Mouse (Mus musculus): Measurements from ENCODE around the gene Mprip. TPM values are rescaled to one million over a fixed set of nuclear protein-coding genes. Genes with fewer than 3 reads are reported as not detected.
"Not testable (repeated sequence)": the region's sequence is repeated elsewhere in the genome, so short reads cannot be mapped to it uniquely, and the experiment has no call there.

Gene Mprip
- polyA plus RNA-seq (2014; fragmentation: Nextera tagmentation; extraction: Ambion mirVana), result 97.6 and 104 TPM in 2 replicates

GRCm38 (mm10) chr11:59661005-59661404 is at the start of gene Mprip:
Gene Mprip, plus strand, starts transcription at chr11:59661305.
- ATAC-seq (replicated peaks; ENCODE audit: low FRiP score) (no peak), DNase-seq (ENCODE audit: low spot score) (no peak)
- Histone ChIP-seq H3K36me3 (ENCODE audit: control insufficient read depth, insufficient read depth, low read length) (no peaks in the 10 kb centered on the region), H3K4me3 (ENCODE audit: low read depth, low read length) (peak within 1 kb of the TSS; percentile 87), H3K27ac (ENCODE audit: low read depth, low read length) (no peak within 1 kb of the TSS), H3K9ac (ENCODE audit: low read length) (peak within 1 kb of the TSS; percentile 68), H3K4me1 (replicated peaks; ENCODE audit: control insufficient read depth, insufficient read depth, low read length) (peaks cover 15% of the 10 kb centered on the region), H3K4me2 (ENCODE audit: low read depth, low read length, severe bottlenecking) (peak within 1 kb of the TSS; percentile 80), H3K9me3 (ENCODE audit: control insufficient read depth, low read length) (no peaks in the 10 kb centered on the region), H3K27me3 (ENCODE audit: control insufficient read depth, insufficient read depth, low read length) (peaks cover 2% of the 10 kb centered on the region; the same call in 1 of the 2 replicates)
- WGBS, result 62% methylated on average over 3 of the region's 3 CpGs

- no peaks in the 10 kb centered on the region for H3K27me3 ChIP-seq (ENCODE audit: control insufficient read depth, insufficient read depth, low read length)
- H3K4me3 ChIP-seq (ENCODE audit: low read depth, low read length), result no peak overlapping the region
- H3K36me3 ChIP-seq (ENCODE audit: control insufficient read depth, insufficient read depth, low read length), result no peaks in the 10 kb centered on the region
- H3K9ac ChIP-seq (ENCODE audit: low read length), result no peak overlapping the region
- WGBS, result 92% methylated on average over 5 of the region's 5 CpGs
- DNase-seq (ENCODE audit: low spot score), result no peak
- ATAC-seq (replicated peaks; ENCODE audit: low FRiP score), result no peak
- H3K4me2 ChIP-seq (ENCODE audit: low read depth, low read length, severe bottlenecking), result no peak overlapping the region
- H3K4me1 ChIP-seq (replicated peaks; ENCODE audit: control insufficient read depth, insufficient read depth, low read length), result no peaks in the 10 kb centered on the region
- H3K9me3 ChIP-seq (ENCODE audit: control insufficient read depth, low read length), result no peaks in the 10 kb centered on the region
- H3K27ac ChIP-seq (ENCODE audit: low read depth, low read length), result no peak overlapping the region
Observed at GRCm38 (mm10) chr11:59611646-59612045, 49.5 kb upstream of the Mprip start.

DNA sequence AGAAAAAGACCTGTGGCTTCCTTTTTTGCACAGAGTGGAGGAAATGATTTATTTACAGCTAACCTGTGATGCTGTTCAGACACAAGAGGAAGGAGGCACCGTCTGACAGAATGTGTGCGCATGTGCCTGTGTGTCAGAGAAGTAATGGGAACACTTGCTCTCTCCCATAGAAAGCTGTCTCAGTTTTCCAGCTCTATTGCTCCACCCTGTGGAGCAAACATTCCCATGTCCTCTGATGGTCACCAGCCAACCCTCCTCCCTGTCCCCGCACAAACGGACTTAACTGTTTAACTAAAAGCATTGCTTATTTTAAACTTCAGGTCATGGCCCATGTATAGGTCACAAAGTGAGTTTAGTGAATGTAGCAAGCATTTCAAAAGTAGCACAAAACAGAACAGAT is 47.0 kb upstream of the Mprip start:
- Histone ChIP-seq H3K9ac (ENCODE audit: low read length) (no peak overlapping the region), H3K4me1 (replicated peaks; ENCODE audit: control insufficient read depth, insufficient read depth, low read length) (no peaks in the 10 kb centered on the region), H3K4me3 (ENCODE audit: low read depth, low read length) (no peak overlapping the region), H3K9me3 (ENCODE audit: control insufficient read depth, low read length) (no peaks in the 10 kb centered on the region), H3K27ac (ENCODE audit: low read depth, low read length) (no peak overlapping the region), H3K4me2 (ENCODE audit: low read depth, low read length, severe bottlenecking) (no peak overlapping the region), H3K27me3 (ENCODE audit: control insufficient read depth, insufficient read depth, low read length) (no peaks in the 10 kb centered on the region), H3K36me3 (ENCODE audit: control insufficient read depth, insufficient read depth, low read length) (no peaks in the 10 kb centered on the region)
- 63% methylated on average over 4 of the region's 4 CpGs for WGBS
- DNase-seq (ENCODE audit: low spot score), result no peak
- ATAC-seq (replicated peaks; ENCODE audit: low FRiP score), result no peak

DNA sequence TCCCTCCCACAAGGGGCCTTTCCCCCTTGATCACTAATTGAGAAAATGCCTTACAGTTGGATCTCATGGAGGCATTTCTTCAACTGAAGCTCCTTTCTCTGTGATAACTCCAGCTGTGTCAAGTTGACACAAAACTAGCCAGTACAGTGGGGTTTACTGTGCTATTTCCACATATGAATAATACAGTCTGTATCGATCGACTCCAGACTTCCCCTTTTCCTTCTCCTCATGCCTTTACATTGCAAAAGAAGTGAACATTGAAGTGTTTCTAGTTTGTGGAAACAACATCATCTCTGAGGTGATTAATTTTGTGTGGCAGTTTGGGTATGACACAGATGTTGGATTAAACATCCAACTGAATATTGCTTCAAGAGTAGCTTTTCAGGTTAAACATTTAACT is 44.1 kb upstream of the Mprip start:
- not testable (repeated sequence) for H3K4me1 ChIP-seq (replicated peaks; ENCODE audit: control insufficient read depth, insufficient read depth, low read length); H3K9ac ChIP-seq (ENCODE audit: low read length); DNase-seq (ENCODE audit: low spot score); H3K9me3 ChIP-seq (ENCODE audit: control insufficient read depth, low read length); H3K27me3 ChIP-seq (ENCODE audit: control insufficient read depth, insufficient read depth, low read length); H3K36me3 ChIP-seq (ENCODE audit: control insufficient read depth, insufficient read depth, low read length); H3K4me3 ChIP-seq (ENCODE audit: low read depth, low read length); H3K27ac ChIP-seq (ENCODE audit: low read depth, low read length); H3K4me2 ChIP-seq (ENCODE audit: low read depth, low read length, severe bottlenecking); ATAC-seq (replicated peaks; ENCODE audit: low FRiP score)
- 96% methylated on average over 2 of the region's 2 CpGs for WGBS

- ATAC-seq (replicated peaks; ENCODE audit: low FRiP score) (no peak), DNase-seq (ENCODE audit: low spot score) (no peak)
- 78% methylated on average over 3 of the region's 3 CpGs for WGBS
- Histone ChIP-seq H3K4me3 (ENCODE audit: low read depth, low read length) (no peak overlapping the region), H3K9ac (ENCODE audit: low read length) (no peak overlapping the region), H3K27me3 (ENCODE audit: control insufficient read depth, insufficient read depth, low read length) (no peaks in the 10 kb centered on the region), H3K9me3 (ENCODE audit: control insufficient read depth, low read length) (no peaks in the 10 kb centered on the region), H3K4me2 (ENCODE audit: low read depth, low read length, severe bottlenecking) (no peak overlapping the region), H3K36me3 (ENCODE audit: control insufficient read depth, insufficient read depth, low read length) (no peaks in the 10 kb centered on the region), H3K27ac (ENCODE audit: low read depth, low read length) (no peak overlapping the region), H3K4me1 (replicated peaks; ENCODE audit: control insufficient read depth, insufficient read depth, low read length) (no peaks in the 10 kb centered on the region)
Observed at GRCm38 (mm10) chr11:59622214-59622613, 38.9 kb upstream of the Mprip start.

- Histone ChIP-seq H3K27ac (ENCODE audit: low read depth, low read length) (no peak overlapping the region), H3K4me1 (replicated peaks; ENCODE audit: control insufficient read depth, insufficient read depth, low read length) (no peaks in the 10 kb centered on the region), H3K27me3 (ENCODE audit: control insufficient read depth, insufficient read depth, low read length) (no peaks in the 10 kb centered on the region), H3K36me3 (ENCODE audit: control insufficient read depth, insufficient read depth, low read length) (no peaks in the 10 kb centered on the region), H3K9me3 (ENCODE audit: control insufficient read depth, low read length) (no peaks in the 10 kb centered on the region), H3K4me3 (ENCODE audit: low read depth, low read length) (no peak overlapping the region), H3K9ac (ENCODE audit: low read length) (no peak overlapping the region), H3K4me2 (ENCODE audit: low read depth, low read length, severe bottlenecking) (no peak overlapping the region)
- ATAC-seq (replicated peaks; ENCODE audit: low FRiP score) (no peak), DNase-seq (ENCODE audit: low spot score) (peak; percentile 57)
- WGBS, result 42% methylated on average over 6 of the region's 6 CpGs
Observed at GRCm38 (mm10) chr11:59624017-59624630, 37.0 kb upstream of the Mprip start.

DNA sequence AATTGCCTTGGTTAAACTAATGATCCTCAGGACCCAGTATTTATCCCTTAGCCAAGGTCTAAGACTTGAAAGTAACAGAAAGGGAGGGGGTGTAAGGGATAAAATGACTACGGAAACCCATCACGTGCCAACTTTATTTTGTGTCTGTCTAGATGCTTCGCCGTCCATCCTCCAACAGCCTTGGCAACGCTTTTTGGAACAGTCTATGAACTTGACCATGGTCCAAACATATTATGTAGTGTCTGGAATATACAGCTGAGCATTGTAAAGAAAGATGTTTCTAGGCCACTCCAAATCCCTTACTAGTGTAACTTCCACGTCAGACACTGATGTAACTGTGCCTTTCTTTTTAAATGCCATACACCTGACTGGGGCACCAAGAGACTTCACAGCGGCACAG is 34.9 kb upstream of the Mprip start:
- DNase-seq (ENCODE audit: low spot score) (no peak), ATAC-seq (replicated peaks; ENCODE audit: low FRiP score) (no peak)
- Histone ChIP-seq H3K27me3 (ENCODE audit: control insufficient read depth, insufficient read depth, low read length) (no peaks in the 10 kb centered on the region), H3K4me2 (ENCODE audit: low read depth, low read length, severe bottlenecking) (no peak overlapping the region), H3K27ac (ENCODE audit: low read depth, low read length) (no peak overlapping the region), H3K36me3 (ENCODE audit: control insufficient read depth, insufficient read depth, low read length) (no peaks in the 10 kb centered on the region), H3K9ac (ENCODE audit: low read length) (no peak overlapping the region), H3K4me1 (replicated peaks; ENCODE audit: control insufficient read depth, insufficient read depth, low read length) (no peaks in the 10 kb centered on the region), H3K4me3 (ENCODE audit: low read depth, low read length) (no peak overlapping the region), H3K9me3 (ENCODE audit: control insufficient read depth, low read length) (no peaks in the 10 kb centered on the region)
- WGBS, result 91% methylated on average over 7 of the region's 7 CpGs

DNA sequence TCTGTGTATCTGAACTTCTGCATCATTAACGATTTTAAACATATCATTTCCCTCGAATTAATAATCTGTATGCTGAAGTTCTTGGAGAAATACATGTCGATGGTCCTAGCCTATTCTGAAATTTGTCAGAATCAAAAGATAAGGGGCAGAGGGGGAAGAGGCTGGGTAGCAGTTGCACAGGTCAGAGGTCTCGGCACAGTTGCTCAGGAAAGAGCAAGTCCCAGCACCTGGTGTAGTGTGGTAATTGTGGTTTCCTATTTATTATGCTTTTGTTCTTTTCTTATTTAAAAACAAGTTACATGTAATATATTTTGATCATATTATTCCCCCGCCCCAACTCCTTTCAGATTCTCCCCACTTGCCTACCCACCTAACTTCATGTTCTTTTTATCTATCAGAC is 32.9 kb upstream of the Mprip start:
- no peak overlapping the region for H3K4me3 ChIP-seq (ENCODE audit: low read depth, low read length)
- H3K27me3 ChIP-seq (ENCODE audit: control insufficient read depth, insufficient read depth, low read length), result no peaks in the 10 kb centered on the region
- H3K4me2 ChIP-seq (ENCODE audit: low read depth, low read length, severe bottlenecking), result no peak overlapping the region
- H3K9me3 ChIP-seq (ENCODE audit: control insufficient read depth, low read length), result no peaks in the 10 kb centered on the region
- H3K36me3 ChIP-seq (ENCODE audit: control insufficient read depth, insufficient read depth, low read length), result no peaks in the 10 kb centered on the region
- WGBS, result 78% methylated on average over 5 of the region's 5 CpGs
- no peak overlapping the region for H3K27ac ChIP-seq (ENCODE audit: low read depth, low read length)
- H3K9ac ChIP-seq (ENCODE audit: low read length), result no peak overlapping the region
- H3K4me1 ChIP-seq (replicated peaks; ENCODE audit: control insufficient read depth, insufficient read depth, low read length), result no peaks in the 10 kb centered on the region
- no peak for ATAC-seq (replicated peaks; ENCODE audit: low FRiP score)
- no peak for DNase-seq (ENCODE audit: low spot score)

- no peak for DNase-seq (ENCODE audit: low spot score)
- WGBS, result 90% methylated on average over 5 of the region's 5 CpGs
- H3K27me3 ChIP-seq (ENCODE audit: control insufficient read depth, insufficient read depth, low read length), result no peaks in the 10 kb centered on the region
Observed at GRCm38 (mm10) chr11:59629871-59630270, 31.2 kb upstream of the Mprip start.

More at GRCm38 (mm10) chr11:59629871-59630270, 31.2 kb upstream of the Mprip start:
- no peak for ATAC-seq (replicated peaks; ENCODE audit: low FRiP score)
- Histone ChIP-seq H3K9ac (ENCODE audit: low read length) (no peak overlapping the region), H3K4me3 (ENCODE audit: low read depth, low read length) (no peak overlapping the region), H3K4me1 (replicated peaks; ENCODE audit: control insufficient read depth, insufficient read depth, low read length) (no peaks in the 10 kb centered on the region), H3K36me3 (ENCODE audit: control insufficient read depth, insufficient read depth, low read length) (no peaks in the 10 kb centered on the region), H3K9me3 (ENCODE audit: control insufficient read depth, low read length) (no peaks in the 10 kb centered on the region), H3K4me2 (ENCODE audit: low read depth, low read length, severe bottlenecking) (no peak overlapping the region), H3K27ac (ENCODE audit: low read depth, low read length) (no peak overlapping the region)
